Mouse (Mus musculus): Measurements from ENCODE around the gene Slc5a5. TPM values are rescaled to one million over a fixed set of nuclear protein-coding genes. Genes with fewer than 3 reads are reported as not detected.

The Slc5a5 gene
- total and polyA plus RNA-seq, 3 experiments = 0.04 to 0.26 (median 0.16) TPM

- Histone ChIP-seq H3K4me3 (replicated peaks in 1 of 3; ENCODE audit: low read depth in 2 of 3, low read length in 2 of 3, poor library complexity in 1 of 3) (no peak overlapping the region), H3K27ac (ENCODE audit: insufficient read depth, low read depth) (no peak overlapping the region), H3K4me2 (ENCODE audit: insufficient read depth, low read depth, poor library complexity, severe bottlenecking) (no peak overlapping the region), H3K9ac (ENCODE audit: insufficient read depth, low read depth) (no peak overlapping the region), H3K79me2 (replicated peaks; ENCODE audit: control insufficient read depth, extremely low read depth, insufficient read depth, poor library complexity, severe bottlenecking) (peaks cover 12% of the 10 kb centered on the region), H3K9me3 (replicated peaks; ENCODE audit: low read length) (no peaks in the 10 kb centered on the region), H3K36me3 (replicated peaks in 1 of 2; ENCODE audit: control insufficient read depth in 1 of 2, insufficient read depth in 1 of 2, low read length in 1 of 2) (peaks cover 4 to 7% of the 10 kb centered on the region in 2 experiments), H3K27me3 (replicated peaks) (no peaks in the 10 kb centered on the region), H3K4me1 (ENCODE audit: control insufficient read depth in 1 of 2, insufficient read depth in 2 of 2) (peaks cover 12 to 47% of the 10 kb centered on the region in 2 experiments)
- no peak for DNase-seq (ENCODE audit: extremely low read depth)
- in situ Hi-C loops (cut with MboI; ENCODE audit: low pct_ligation_motif_present, low pct_unique_long_range_greater_than_20kb, low sequenced_read_pairs) = no loop called here
- dilution Hi-C loops (cut with MboI; ENCODE audit: extremely low pct_ligation_motif_present, extremely low pct_unique_long_range_greater_than_20kb, low sequenced_read_pairs) = no loop called here
- TF ChIP-seq IRF4 (IDR thresholded peaks at IDR 0.05; ENCODE audit: low read depth, low read length) (no peak), POLR2AphosphoS2 (IDR thresholded peaks at IDR 0.05; ENCODE audit: low read depth, low read length) (no peak), E2F4 (IDR thresholded peaks at IDR 0.05; ENCODE audit: insufficient replicate concordance, low read depth, low read length) (no peak), ZNF384 (IDR thresholded peaks at IDR 0.05; ENCODE audit: low read depth, low read length) (no peak), SMC3 (IDR thresholded peaks at IDR 0.05; ENCODE audit: low read depth, low read length) (no peak), MAZ (IDR thresholded peaks at IDR 0.05; ENCODE audit: low read depth, low read length) (no peak), MEF2A (IDR thresholded peaks at IDR 0.05; ENCODE audit: borderline replicate concordance, low read depth, low read length) (no peak), ZMIZ1 (IDR thresholded peaks at IDR 0.05; ENCODE audit: low read depth, low read length) (no peak), ZKSCAN1 (IDR thresholded peaks at IDR 0.05; ENCODE audit: borderline replicate concordance, low read depth, low read length) (no peak), NELFE (IDR thresholded peaks at IDR 0.05; ENCODE audit: low read depth, low read length) (no peak), UBTF (IDR thresholded peaks at IDR 0.05; ENCODE audit: low read depth, low read length) (no peak), RCOR1 (conservative IDR thresholded peaks at IDR 0.05; ENCODE audit: low read depth, low read length) (no peak), MYC (IDR thresholded peaks at IDR 0.05; ENCODE audit: low read depth, low read length) (no peak), EP300 (IDR thresholded peaks at IDR 0.05; ENCODE audit: low read length) (no peak), GABPA (IDR thresholded peaks at IDR 0.05; ENCODE audit: insufficient replicate concordance, low read depth, low read length) (no peak), CHD1 (IDR thresholded peaks at IDR 0.05; ENCODE audit: low read depth, low read length) (no peak)
These were observed 8.4 kb upstream of the Slc5a5 start for GRCm38 (mm10) chr8:70900872-70901387.

- Histone ChIP-seq H3K79me2 (replicated peaks; ENCODE audit: control insufficient read depth, extremely low read depth, insufficient read depth, poor library complexity, severe bottlenecking) (peaks cover 24% of the 10 kb centered on the region), H3K9ac (ENCODE audit: insufficient read depth, low read depth) (no peak overlapping the region), H3K9me3 (replicated peaks; ENCODE audit: low read length) (no peaks in the 10 kb centered on the region), H3K27ac (ENCODE audit: insufficient read depth, low read depth) (no peak overlapping the region), H3K4me2 (ENCODE audit: insufficient read depth, low read depth, poor library complexity, severe bottlenecking) (no peak overlapping the region), H3K36me3 (replicated peaks in 1 of 2; ENCODE audit: control insufficient read depth in 1 of 2, insufficient read depth in 1 of 2, low read length in 1 of 2) (peaks cover 21 to 24% of the 10 kb centered on the region in 2 experiments), H3K27me3 (replicated peaks) (no peaks in the 10 kb centered on the region), H3K4me1 (ENCODE audit: control insufficient read depth in 1 of 2, insufficient read depth in 2 of 2) (peaks cover 18 to 50% of the 10 kb centered on the region in 2 experiments), H3K4me3 (replicated peaks in 1 of 3; ENCODE audit: low read depth in 2 of 3, low read length in 2 of 3, poor library complexity in 1 of 3) (no peak overlapping the region)
- no peak for DNase-seq (ENCODE audit: extremely low read depth)
- dilution Hi-C loops (cut with MboI; ENCODE audit: extremely low pct_ligation_motif_present, extremely low pct_unique_long_range_greater_than_20kb, low sequenced_read_pairs) = no loop called here
- in situ Hi-C loops (cut with MboI; ENCODE audit: low pct_ligation_motif_present, low pct_unique_long_range_greater_than_20kb, low sequenced_read_pairs) = loop anchor here (5.0 kb wide), 1 partner anchor 58 kb away; no protein-coding TSS in a partner anchor
- no peak for TF ChIP-seq SIN3A (IDR thresholded peaks at IDR 0.05; ENCODE audit: low read length)
- TF ChIP-seq TBP (conservative IDR thresholded peaks at IDR 0.05; ENCODE audit: low read depth, low read length) = no peak
- no peak for TF ChIP-seq POLR2A (IDR thresholded peaks at IDR 0.05; ENCODE audit: low read depth, low read length)
- TF ChIP-seq CHD1 (IDR thresholded peaks at IDR 0.05; ENCODE audit: low read depth, low read length) = no peak
- TF ChIP-seq ZNF384 (IDR thresholded peaks at IDR 0.05; ENCODE audit: low read depth, low read length) = no peak
- no peak for TF ChIP-seq JUND (conservative IDR thresholded peaks at IDR 0.05; ENCODE audit: low read depth, low read length)
- no peak for TF ChIP-seq ZC3H11A (IDR thresholded peaks at IDR 0.05; ENCODE audit: low read depth, low read length)
- no peak for TF ChIP-seq HCFC1 (IDR thresholded peaks at IDR 0.05; ENCODE audit: low read depth, low read length)
- TF ChIP-seq TCF12 (IDR thresholded peaks at IDR 0.05; ENCODE audit: low read depth, low read length) = no peak
- TF ChIP-seq KAT2A (IDR thresholded peaks at IDR 0.05; ENCODE audit: insufficient replicate concordance, low read length) = no peak
- TF ChIP-seq USF2 (conservative IDR thresholded peaks at IDR 0.05; ENCODE audit: low read depth, low read length) = no peak
- no peak for TF ChIP-seq ETS1 (conservative IDR thresholded peaks at IDR 0.05; ENCODE audit: low read depth, low read length)
- TF ChIP-seq IRF4 (IDR thresholded peaks at IDR 0.05; ENCODE audit: low read depth, low read length) = no peak
- TF ChIP-seq MXI1 (IDR thresholded peaks at IDR 0.05; ENCODE audit: low read depth, low read length) = no peak
- no peak for TF ChIP-seq JUN (IDR thresholded peaks at IDR 0.05; ENCODE audit: insufficient read depth, low read depth, low read length)
- no peak for TF ChIP-seq MEF2A (IDR thresholded peaks at IDR 0.05; ENCODE audit: borderline replicate concordance, low read depth, low read length)
These were observed 6.7 kb upstream of the Slc5a5 start for GRCm38 (mm10) chr8:70899226-70899625.
